Mouse (Mus musculus): Measurements from ENCODE around the gene Keap1.

GRCm38 (mm10) chr9:21238733-21239464 is at the start of gene Keap1:
- TF ChIP-seq POLR2A (IDR thresholded peaks at IDR 0.05; ENCODE audit: low read depth, low read length): peak; percentile 62
- no peak for TF ChIP-seq CTCF (IDR thresholded peaks at IDR 0.05; ENCODE audit: extremely low read depth, insufficient read length, insufficient replicate concordance, low read depth, low read length)
